Mouse (Mus musculus) heart, embryonic 12.5 days (tissue): ENCODE data around the gene Mettl16. TPM values are rescaled to one million over a fixed set of nuclear protein-coding genes. Genes with fewer than 3 reads are reported as not detected.

Experiments
- ATAC-seq: fragments of 200-750 bp; cut with Nextera tagmentation; 2 replicates; pipeline ENCODE4 v1.8.0; 2017; ENCODE audit warnings: moderate TSS enrichment, moderate library complexity; ENCODE audit not compliant: insufficient number of reproducible peaks, low FRiP score
- H3K27ac ChIP-seq: fragments of 300-500 bp; sonication (generic); 2 replicates; pipeline ENCODE4 v1.5.1; 2016; ENCODE audit warnings: mild to moderate bottlenecking, moderate library complexity; ENCODE audit not compliant: poor library complexity, severe bottlenecking
- H3K27me3 ChIP-seq: fragments of 300-500 bp; sonication (generic); replicated peaks from 2 replicates; pipeline ENCODE4 v1.6.1; 2016; ENCODE audit warnings: mild to moderate bottlenecking, moderate library complexity
- H3K36me3 ChIP-seq: fragments of 300-500 bp; sonication (generic); 2 replicates; pipeline ENCODE4 v1.6.1; 2016; ENCODE audit warnings: mild to moderate bottlenecking, moderate library complexity
- H3K4me1 ChIP-seq: fragments of 300-500 bp; sonication (generic); replicated peaks from 2 replicates; pipeline ENCODE4 v1.6.1; 2016; ENCODE audit warnings: mild to moderate bottlenecking
- H3K4me2 ChIP-seq: fragments of 300-500 bp; sonication (generic); 2 replicates; pipeline ENCODE4 v1.6.1; 2016; ENCODE audit warnings: mild to moderate bottlenecking, moderate library complexity
- H3K4me3 ChIP-seq: fragments of 300-500 bp; sonication (generic); 2 replicates; pipeline ENCODE4 v1.5.1; 2016; ENCODE audit warnings: mild to moderate bottlenecking
- H3K9ac ChIP-seq: fragments of 300-500 bp; sonication (generic); 2 replicates; pipeline ENCODE4 v1.6.1; 2016; ENCODE audit warnings: mild to moderate bottlenecking, moderate library complexity
- H3K9me3 ChIP-seq: fragments of 300-500 bp; sonication (generic); replicated peaks from 2 replicates; pipeline ENCODE4 v1.6.1; 2016; ENCODE audit warnings: mild to moderate bottlenecking, moderate library complexity
- WGBS: fragments of 180-500 bp; shearing (Covaris S2); methylation state at CpG from one replicate; pipeline ENCODE4 v1.1.7; 2016; 5-methylcytosine and 5-hydroxymethylcytosine counted together
- polyA plus RNA-seq: library from polyadenylated mRNA; unstranded; fragments of >200 nt; fragmentation: Nextera tagmentation; extraction: Ambion mirVana; gene quantifications from 2 replicates; pipeline ENCODE4 v1.2.1, GENCODE M21; 2016

Mettl16 gene
- polyA plus RNA-seq, 1 experiment from 2014 or later, result 37.0 TPM

- ATAC-seq, result peak; percentile 71
- peaks cover 4% of the 10 kb centered on the region; the same call in 1 of the 2 replicates for H3K9me3 ChIP-seq
- H3K4me3 ChIP-seq, result peak overlapping the region; percentile 12; the same call in 1 of the 2 replicates
- H3K4me1 ChIP-seq, result peaks cover 49% of the 10 kb centered on the region
- H3K9ac ChIP-seq, result peak overlapping the region; percentile 11; the same call in 1 of the 2 replicates
- 3% methylated on average over 13 of the region's 13 CpGs for WGBS
- H3K4me2 ChIP-seq, result peak overlapping the region; percentile 51
- H3K27ac ChIP-seq, result peak overlapping the region; percentile 85
- peaks cover 42% of the 10 kb centered on the region for H3K36me3 ChIP-seq
- H3K27me3 ChIP-seq, result no peaks in the 10 kb centered on the region
Observed at GRCm38 (mm10) chr11:74847919-74848521, 77.4 kb downstream of the Mettl16 start.

- ATAC-seq, result no peak
- H3K4me1 ChIP-seq, result peaks cover 35% of the 10 kb centered on the region
- H3K9ac ChIP-seq, result no peak overlapping the region
- H3K27me3 ChIP-seq, result no peaks in the 10 kb centered on the region
- H3K27ac ChIP-seq, result no peak overlapping the region
- H3K4me2 ChIP-seq, result no peak overlapping the region
- no peak overlapping the region for H3K4me3 ChIP-seq
- 77% methylated on average over 14 of the region's 14 CpGs for WGBS
- H3K9me3 ChIP-seq, result no peaks in the 10 kb centered on the region
- peaks cover 22% of the 10 kb centered on the region for H3K36me3 ChIP-seq
Observed at GRCm38 (mm10) chr11:74850998-74851661, 80.5 kb downstream of the Mettl16 start.

DNA sequence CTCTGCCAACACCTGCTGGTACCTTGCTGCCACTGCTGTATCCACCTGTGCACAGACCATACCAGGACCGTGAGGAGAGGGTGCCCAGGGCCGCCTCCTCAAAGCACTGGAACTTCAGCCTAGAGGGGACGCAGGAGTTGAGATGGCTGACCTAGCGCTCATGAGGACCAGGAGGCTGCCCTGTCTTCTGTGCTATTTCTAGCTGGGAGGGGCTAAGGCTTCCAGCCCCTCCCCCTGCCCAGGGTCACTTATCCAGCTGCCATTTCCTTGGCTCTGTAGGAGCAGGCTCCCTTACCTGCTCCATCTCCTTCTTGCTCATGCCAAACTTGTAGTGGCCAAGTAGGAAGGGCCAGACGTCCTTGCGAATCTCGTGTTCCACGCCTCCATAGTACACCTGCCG lies 87.1 kb downstream of the Mettl16 start:
- H3K27ac ChIP-seq, result no peak overlapping the region
- H3K9ac ChIP-seq, result no peak overlapping the region
- 0 out of 2 replicates have a peak, but pooled peaks have one; percentile 16 for ATAC-seq
- H3K27me3 ChIP-seq, result no peaks in the 10 kb centered on the region
- no peaks in the 10 kb centered on the region for H3K9me3 ChIP-seq
- H3K4me2 ChIP-seq, result no peak overlapping the region
- H3K4me3 ChIP-seq, result no peak overlapping the region
- peaks cover 17% of the 10 kb centered on the region; the same call in 1 of the 2 replicates for H3K36me3 ChIP-seq
- peaks cover 21% of the 10 kb centered on the region for H3K4me1 ChIP-seq
- 73% methylated on average over 9 of the region's 9 CpGs for WGBS

GRCm38 (mm10) chr11:74862129-74862528 lies 91.5 kb downstream of the Mettl16 start:
- Histone ChIP-seq H3K4me2 (no peak overlapping the region), H3K27ac (no peak overlapping the region), H3K9me3 (no peaks in the 10 kb centered on the region), H3K4me3 (no peak overlapping the region), H3K4me1 (peaks cover 39% of the 10 kb centered on the region), H3K36me3 (peaks cover 12% of the 10 kb centered on the region), H3K9ac (0 out of 2 replicates have a peak overlapping the region, but pooled peaks have one; percentile 51), H3K27me3 (no peaks in the 10 kb centered on the region)
- no peak for ATAC-seq
- 65% methylated on average over 5 of the region's 5 CpGs for WGBS

- H3K4me3 ChIP-seq, result no peak overlapping the region
- no peaks in the 10 kb centered on the region for H3K9me3 ChIP-seq
- H3K9ac ChIP-seq, result peak overlapping the region; percentile 44; the same call in 1 of the 2 replicates
- no peak for ATAC-seq
- H3K27me3 ChIP-seq, result no peaks in the 10 kb centered on the region
- 24% methylated on average over 11 of the region's 11 CpGs for WGBS
- H3K27ac ChIP-seq, result no peak overlapping the region
- peaks cover 30% of the 10 kb centered on the region for H3K4me1 ChIP-seq
- peaks cover 13% of the 10 kb centered on the region for H3K36me3 ChIP-seq
- H3K4me2 ChIP-seq, result peak overlapping the region; percentile 42
Observed at GRCm38 (mm10) chr11:74863471-74863870, 92.8 kb downstream of the Mettl16 start.

DNA sequence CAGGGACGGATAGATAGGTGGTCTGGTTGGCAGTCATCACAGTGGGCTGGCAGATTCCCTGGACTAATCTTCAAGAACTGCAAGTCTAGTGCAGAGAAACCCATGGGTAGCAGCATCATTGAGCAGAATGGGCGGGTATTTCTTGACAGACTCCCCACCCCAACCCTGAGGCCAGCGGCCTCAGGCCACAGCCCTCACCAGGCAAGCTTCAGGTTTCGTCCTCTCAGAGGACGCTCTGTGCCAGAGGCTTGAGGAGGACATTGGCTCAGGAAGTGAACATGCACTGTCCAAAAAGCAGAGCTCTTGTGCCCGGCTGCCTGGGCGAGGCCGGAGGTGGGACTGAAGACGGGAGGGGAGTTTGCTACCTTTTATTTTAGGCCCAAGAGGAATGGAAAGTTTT lies 93.8 kb downstream of the Mettl16 start:
- ATAC-seq, result no peak
- Histone ChIP-seq H3K9ac (0 out of 2 replicates have a peak overlapping the region, but pooled peaks have one; percentile 7), H3K27ac (no peak overlapping the region), H3K4me3 (no peak overlapping the region), H3K4me2 (no peak overlapping the region), H3K9me3 (no peaks in the 10 kb centered on the region), H3K4me1 (peaks cover 30% of the 10 kb centered on the region), H3K27me3 (no peaks in the 10 kb centered on the region), H3K36me3 (peaks cover 11% of the 10 kb centered on the region)
- WGBS, result 72% methylated on average over 9 of the region's 9 CpGs

DNA sequence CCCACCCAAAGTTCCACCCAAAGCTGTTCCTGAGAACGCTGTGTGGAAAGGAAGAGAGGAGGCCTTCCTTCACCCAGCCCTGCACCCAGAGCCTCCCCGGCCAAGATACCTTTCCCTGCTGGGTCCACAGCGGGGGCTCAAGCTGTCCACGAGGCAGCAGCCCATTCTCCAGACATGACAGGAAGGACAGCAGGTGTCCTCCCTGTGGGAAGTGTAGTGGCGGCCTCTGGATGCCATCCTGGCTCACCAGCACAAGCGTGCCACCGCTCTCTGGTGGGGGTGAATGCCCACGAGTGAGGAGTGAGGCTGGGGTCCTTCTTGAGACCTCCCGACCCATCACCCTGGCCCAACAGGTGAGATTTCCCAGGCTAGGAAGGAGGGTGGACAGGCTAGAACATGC lies 94.6 kb downstream of the Mettl16 start:
- H3K36me3 ChIP-seq, result peaks cover 11% of the 10 kb centered on the region
- ATAC-seq, result no peak
- 79% methylated on average over 9 of the region's 9 CpGs for WGBS
- H3K4me1 ChIP-seq, result peaks cover 30% of the 10 kb centered on the region
- no peak overlapping the region for H3K9ac ChIP-seq
- H3K27me3 ChIP-seq, result no peaks in the 10 kb centered on the region
- no peak overlapping the region for H3K4me2 ChIP-seq
- H3K9me3 ChIP-seq, result no peaks in the 10 kb centered on the region
- no peak overlapping the region for H3K4me3 ChIP-seq
- H3K27ac ChIP-seq, result no peak overlapping the region

DNA sequence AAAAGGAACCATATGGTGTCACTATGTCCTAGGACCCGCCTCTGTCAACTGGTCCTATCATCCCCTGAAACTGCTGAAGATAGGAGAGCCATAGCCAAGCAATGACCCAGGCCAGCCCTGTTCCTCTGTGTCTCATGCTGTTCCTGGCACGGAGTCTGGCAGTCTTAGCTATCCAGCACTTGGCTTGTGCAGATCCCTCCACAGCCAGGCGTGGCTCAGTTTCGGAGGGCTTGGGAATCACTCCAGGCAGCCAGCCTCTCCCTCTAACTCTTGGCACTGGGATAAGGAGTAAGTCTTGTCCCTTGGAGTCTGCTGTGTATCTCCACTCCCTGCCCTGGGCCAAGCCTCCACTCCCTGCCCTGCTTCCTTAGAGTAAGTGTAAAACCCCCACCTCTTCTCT lies 96.0 kb downstream of the Mettl16 start:
- Histone ChIP-seq H3K9ac (no peak overlapping the region), H3K4me3 (no peak overlapping the region), H3K36me3 (peaks cover 11% of the 10 kb centered on the region), H3K27ac (no peak overlapping the region), H3K27me3 (no peaks in the 10 kb centered on the region), H3K4me1 (peaks cover 36% of the 10 kb centered on the region), H3K9me3 (no peaks in the 10 kb centered on the region), H3K4me2 (no peak overlapping the region)
- 74% methylated on average over 4 of the region's 4 CpGs for WGBS
- ATAC-seq, result no peak

GRCm38 (mm10) chr11:74867181-74867580 lies 96.6 kb downstream of the Mettl16 start:
- 92% methylated on average over 2 of the region's 2 CpGs for WGBS
- peaks cover 35% of the 10 kb centered on the region for H3K4me1 ChIP-seq
- no peak overlapping the region for H3K27ac ChIP-seq
- H3K27me3 ChIP-seq, result no peaks in the 10 kb centered on the region
- no peak for ATAC-seq
- H3K4me3 ChIP-seq, result no peak overlapping the region
- H3K4me2 ChIP-seq, result no peak overlapping the region
- no peaks in the 10 kb centered on the region for H3K9me3 ChIP-seq
- H3K9ac ChIP-seq, result no peak overlapping the region
- peaks cover 11% of the 10 kb centered on the region for H3K36me3 ChIP-seq

DNA sequence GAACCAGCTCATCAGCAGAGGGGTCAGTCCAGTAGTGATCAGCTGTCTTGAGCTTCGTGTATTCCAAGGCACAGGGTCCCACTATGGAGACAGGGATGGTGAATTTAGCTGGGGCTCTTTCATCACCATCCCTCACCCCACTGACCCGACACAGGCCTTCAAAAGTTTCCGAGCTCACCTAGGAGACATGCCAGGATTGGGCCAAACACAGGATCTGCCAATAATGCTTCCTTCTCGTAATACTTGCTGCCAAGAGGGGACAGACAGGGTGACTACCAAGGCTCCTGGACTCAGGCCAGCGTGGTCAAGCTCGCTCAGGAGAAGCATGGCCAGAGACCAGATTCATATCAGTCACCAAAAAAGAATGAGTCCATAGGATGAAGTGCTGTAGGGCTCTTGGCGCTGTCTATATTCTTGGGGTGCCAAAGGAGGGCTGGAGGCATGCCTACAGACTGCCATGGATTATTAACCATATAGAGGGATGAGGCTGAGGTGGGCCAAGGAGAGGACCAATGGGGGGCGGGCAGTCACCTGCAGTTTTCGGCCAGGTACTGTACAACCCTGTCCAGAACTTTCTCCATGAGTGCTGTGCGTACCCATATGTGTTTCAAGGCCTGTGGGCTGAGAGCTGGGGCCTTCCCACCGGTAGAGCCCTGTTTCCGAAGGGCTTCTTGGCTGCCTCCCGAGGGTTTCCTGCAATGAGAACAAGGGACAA lies 97.6 kb downstream of the Mettl16 start:
- no peaks in the 10 kb centered on the region for H3K27me3 ChIP-seq
- ATAC-seq, result no peak
- WGBS, result 85% methylated on average over 13 of the region's 13 CpGs
- H3K36me3 ChIP-seq, result peaks cover 11% of the 10 kb centered on the region
- no peak overlapping the region for H3K27ac ChIP-seq
- no peaks in the 10 kb centered on the region for H3K9me3 ChIP-seq
- H3K4me3 ChIP-seq, result no peak overlapping the region
- H3K4me2 ChIP-seq, result no peak overlapping the region
- H3K9ac ChIP-seq, result no peak overlapping the region
- peaks cover 32% of the 10 kb centered on the region for H3K4me1 ChIP-seq

- no peak overlapping the region for H3K4me2 ChIP-seq
- ATAC-seq, result no peak
- 78% methylated on average over 6 of the region's 6 CpGs for WGBS
- peaks cover 25% of the 10 kb centered on the region for H3K4me1 ChIP-seq
- peaks cover 11% of the 10 kb centered on the region for H3K36me3 ChIP-seq
- H3K27ac ChIP-seq, result no peak overlapping the region
- no peaks in the 10 kb centered on the region for H3K27me3 ChIP-seq
- no peak overlapping the region for H3K4me3 ChIP-seq
- H3K9me3 ChIP-seq, result no peaks in the 10 kb centered on the region
- H3K9ac ChIP-seq, result no peak overlapping the region
Observed at GRCm38 (mm10) chr11:74869603-74870002, 99.0 kb downstream of the Mettl16 start.
